Mouse (Mus musculus) T-cell, adult 2 months (primary cell): ENCODE results near the gene Syt16.
A peak's percentile ranks its signal among the peaks of the same experiment; 100 is the strongest.

Experiments
- DNase-seq: peaks from one replicate; pipeline ENCODE4 v3.0.0; 2022; ENCODE audit warnings: low spot score

Syt16 gene

DNA sequence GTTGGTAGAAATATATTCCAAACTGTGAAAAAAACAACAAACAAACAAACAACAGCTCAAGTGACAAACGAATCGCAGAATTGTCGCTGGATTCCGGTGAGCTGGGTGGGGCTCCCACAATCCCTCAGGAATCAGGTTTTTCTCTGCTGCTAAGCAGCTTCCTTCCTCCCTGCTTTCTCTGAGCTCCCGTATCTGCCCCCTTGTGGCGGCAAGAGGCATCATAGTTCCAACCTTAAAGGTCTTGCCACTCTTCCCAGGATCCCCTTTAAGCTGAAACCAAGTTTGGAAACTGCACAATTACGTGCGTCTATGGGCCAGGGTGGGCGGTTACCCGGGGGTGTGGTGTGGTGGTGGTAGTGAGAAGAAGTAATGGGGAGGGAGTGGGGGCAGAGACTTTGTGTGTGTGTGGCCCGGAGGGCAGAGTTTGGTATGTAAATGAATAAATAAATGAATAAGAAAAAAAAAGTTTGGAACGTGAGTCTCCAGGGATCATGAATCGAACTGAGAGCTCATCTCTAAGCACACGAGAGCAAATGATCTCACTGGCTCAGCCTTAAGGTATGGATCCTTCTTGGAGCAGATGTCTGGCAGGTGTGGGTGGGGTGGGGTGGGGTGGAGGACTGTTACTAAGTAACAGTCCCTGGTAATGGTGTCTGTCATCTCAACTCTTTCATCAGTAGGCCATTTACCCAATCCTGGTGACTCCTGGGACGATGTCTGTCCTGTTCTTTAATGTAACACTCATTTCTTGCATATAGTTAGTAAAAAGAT lies 319.7 kb downstream of the Syt16 start:
- DNase-seq = peak; percentile 8

DNA sequence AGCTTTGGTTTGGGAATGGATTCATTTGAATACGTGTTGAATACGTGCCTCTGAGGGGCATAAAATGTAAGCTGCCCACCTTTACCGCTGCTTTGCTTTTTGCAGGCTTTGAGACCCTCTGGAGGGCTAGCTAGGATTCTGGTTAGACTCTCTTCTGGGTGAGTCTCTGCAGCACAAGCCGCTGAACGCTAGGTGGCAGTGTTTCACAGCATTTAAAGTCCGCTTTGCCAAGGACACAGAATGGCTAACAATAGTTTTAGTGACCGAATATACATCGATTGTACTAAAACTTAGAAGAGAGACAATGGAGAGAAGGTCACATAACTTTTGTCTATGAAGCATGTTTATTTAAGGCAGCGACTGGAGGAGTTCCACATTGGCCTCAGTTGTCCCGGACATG lies 322.9 kb downstream of the Syt16 start:
- peak; percentile 22 for DNase-seq

DNA sequence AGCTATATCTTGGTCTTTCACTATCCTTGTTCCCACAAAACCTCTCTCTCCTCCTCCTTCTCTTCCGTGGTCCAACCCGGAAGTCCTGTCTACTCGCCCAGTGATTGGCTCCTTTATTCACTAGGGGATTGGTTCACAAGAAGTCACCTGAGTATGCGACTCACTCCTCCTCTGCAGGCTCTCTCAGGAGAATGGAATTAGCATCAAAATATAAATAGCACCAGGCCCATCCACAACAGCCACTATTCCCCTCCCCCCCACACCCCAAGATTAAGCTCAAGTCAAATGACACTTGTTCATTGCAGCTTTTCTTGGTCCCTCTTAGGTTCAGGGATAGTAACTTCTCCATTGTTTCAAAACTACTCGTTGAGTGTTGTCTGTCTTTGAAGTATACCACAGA lies 324.5 kb downstream of the Syt16 start:
- no peak for DNase-seq
